Mouse (Mus musculus) liver, postnatal 0 days (tissue): ENCODE data around the gene Ppef2.
A peak's percentile ranks its signal among the peaks of the same experiment; 100 is the strongest.

Experiments used
- CTCF ChIP-seq: sonication (generic); IDR thresholded peaks from 2 replicates; pipeline ENCODE4 v1.5.1; 2016; ENCODE audit warnings: antibody characterized with exemption, low read depth
- EP300 ChIP-seq: IDR thresholded peaks from 2 replicates; pipeline ENCODE4 v1.6.1; 2016; ENCODE audit warnings: antibody characterized with exemption, low read depth, mild to moderate bottlenecking

GRCm38 (mm10) chr5:92204162-92205036, 51.7 kb downstream of the Ppef2 start:
- no peak for TF ChIP-seq CTCF
- peak; percentile 78 for TF ChIP-seq EP300
